Mouse (Mus musculus): ENCODE measurements around the gene Rpl10a.

Rpl10a gene

DNA sequence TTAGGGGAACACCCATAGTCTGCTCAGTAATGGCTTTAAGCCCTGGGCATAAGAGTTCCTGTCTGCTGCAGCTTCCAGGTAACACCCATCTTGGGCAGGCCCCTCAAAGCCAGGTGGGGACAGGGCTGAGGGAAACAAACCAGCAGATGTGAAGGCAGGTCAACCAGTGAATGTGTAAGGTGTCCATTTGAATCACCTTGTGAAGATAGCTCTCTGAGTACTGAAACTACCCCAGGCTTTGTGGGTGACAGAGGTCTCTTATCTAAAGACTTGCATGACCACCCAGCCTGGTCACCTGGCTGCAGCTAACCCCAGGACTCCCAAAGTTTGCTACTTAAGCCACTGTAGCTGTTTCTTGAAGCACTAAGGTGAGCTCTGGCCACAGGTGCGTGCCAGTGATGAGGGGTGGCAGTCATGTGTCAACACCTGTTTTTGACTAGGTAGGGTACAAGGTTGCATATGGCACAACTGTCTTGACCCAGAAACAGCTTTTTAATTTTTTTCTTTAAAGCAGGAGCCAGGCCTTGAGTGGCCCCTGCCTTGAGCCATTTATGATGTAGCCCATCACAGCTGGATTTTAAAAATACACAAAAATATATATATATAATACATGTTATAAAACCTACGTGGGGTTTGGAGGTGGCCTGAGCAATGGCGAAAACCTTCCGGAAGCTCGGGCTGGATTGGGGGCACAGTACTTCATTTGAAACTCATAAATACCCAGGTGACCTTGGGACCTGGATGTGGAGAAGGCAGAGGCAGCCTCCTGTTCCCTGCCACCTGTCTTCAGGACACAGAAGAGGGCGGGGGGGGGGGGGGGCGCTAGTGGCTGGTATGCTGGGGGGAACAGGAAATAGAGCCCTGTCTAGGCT, 3.2 kb downstream of the Rpl10a start:
- no peak for DNase-seq (ENCODE audit: low read depth, low spot score)

GRCm38 (mm10) chr17:28332113-28332914, 4.0 kb downstream of the Rpl10a start:
- no peak for DNase-seq (ENCODE audit: low read depth, low spot score)

DNA sequence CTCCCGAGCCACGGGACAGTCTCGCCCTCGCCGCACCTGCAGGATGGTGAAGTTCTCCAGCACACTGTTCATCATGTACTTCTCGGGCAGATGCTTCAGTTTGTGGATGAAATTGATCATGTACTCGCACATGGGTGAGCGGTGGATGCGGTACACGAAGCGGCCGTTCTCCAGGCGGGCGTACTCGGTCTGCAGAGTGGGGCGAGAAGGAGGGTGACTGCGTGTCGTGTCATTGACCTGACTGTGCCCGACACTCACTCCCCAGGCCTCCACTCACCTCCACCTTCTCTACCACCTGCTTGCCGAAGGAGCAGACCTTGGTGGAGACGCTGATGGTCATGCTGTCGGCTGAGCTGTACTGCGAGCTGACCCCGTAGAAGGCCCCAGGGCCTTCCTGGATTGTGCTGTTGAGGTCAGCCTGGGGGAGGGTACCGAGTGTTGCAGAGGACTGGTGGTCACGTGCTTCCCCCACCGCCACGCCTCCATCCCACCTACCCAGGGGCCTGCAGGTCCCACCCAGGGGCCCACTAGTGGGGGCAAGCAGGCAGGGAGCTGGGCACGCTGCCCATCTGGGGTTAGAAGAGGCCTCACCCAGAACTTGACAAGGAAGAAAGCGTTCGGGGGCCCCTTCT, 4.8 kb downstream of the Rpl10a start:
- no peak for DNase-seq (ENCODE audit: low read depth, low spot score)

DNA sequence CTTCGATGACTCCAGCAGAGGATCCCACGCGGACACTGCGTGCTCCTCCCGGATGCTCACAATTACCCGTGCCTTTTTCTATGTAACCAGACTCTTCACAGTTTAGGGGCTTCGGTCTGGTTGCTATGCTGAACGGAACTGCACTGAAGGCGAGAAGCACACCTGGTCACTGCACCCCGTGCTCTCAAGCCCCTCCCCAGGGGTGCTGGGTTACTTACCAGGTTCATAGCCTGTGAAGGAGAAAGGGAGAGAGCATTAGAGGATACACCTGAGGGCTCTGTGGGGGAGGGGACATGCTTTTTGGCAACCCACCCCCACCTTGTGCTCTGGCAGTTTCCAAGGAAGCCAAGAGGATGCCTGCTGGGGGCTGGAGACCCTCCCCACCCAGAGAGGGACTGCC, 7.0 kb downstream of the Rpl10a start:
- no peak for DNase-seq (ENCODE audit: low read depth, low spot score)

GRCm38 (mm10) chr17:28337547-28337946, 9.3 kb downstream of the Rpl10a start:
- DNase-seq (ENCODE audit: low read depth, low spot score): no peak

GRCm38 (mm10) chr17:28340578-28340977, 12.3 kb downstream of the Rpl10a start:
- no peak for DNase-seq (ENCODE audit: low read depth, low spot score)

GRCm38 (mm10) chr17:28341091-28341490, 12.8 kb downstream of the Rpl10a start:
- no peak for DNase-seq (ENCODE audit: low read depth, low spot score)

GRCm38 (mm10) chr17:28344050-28344607, 15.9 kb downstream of the Rpl10a start:
- DNase-seq (ENCODE audit: low read depth, low spot score): no peak

GRCm38 (mm10) chr17:28344670-28345069, 16.4 kb downstream of the Rpl10a start:
- DNase-seq (ENCODE audit: low read depth, low spot score): no peak

DNA sequence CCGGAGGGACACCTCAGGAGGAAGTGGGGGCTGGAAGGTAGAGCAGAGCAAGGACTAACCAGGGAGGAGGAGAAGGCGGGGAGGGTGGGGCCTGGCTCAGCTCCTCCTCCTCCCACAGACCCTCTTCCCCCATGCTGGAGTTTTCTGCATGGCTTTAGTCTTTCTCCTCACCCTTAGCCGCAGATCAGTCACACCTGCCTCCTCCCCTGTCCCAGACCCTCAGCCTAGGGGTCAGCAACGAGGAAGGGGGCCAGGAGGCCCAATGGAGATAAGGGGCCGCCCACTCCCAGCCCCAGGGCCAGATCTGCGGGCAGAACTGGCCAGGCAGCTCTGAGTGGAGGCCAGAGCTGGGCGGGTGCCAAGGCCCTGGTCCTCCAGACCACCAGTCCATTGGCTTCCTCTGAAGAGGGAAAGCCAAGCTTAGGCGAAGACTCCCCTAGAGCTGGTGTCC, 17.0 kb downstream of the Rpl10a start:
- DNase-seq (ENCODE audit: low read depth, low spot score): no peak

DNA sequence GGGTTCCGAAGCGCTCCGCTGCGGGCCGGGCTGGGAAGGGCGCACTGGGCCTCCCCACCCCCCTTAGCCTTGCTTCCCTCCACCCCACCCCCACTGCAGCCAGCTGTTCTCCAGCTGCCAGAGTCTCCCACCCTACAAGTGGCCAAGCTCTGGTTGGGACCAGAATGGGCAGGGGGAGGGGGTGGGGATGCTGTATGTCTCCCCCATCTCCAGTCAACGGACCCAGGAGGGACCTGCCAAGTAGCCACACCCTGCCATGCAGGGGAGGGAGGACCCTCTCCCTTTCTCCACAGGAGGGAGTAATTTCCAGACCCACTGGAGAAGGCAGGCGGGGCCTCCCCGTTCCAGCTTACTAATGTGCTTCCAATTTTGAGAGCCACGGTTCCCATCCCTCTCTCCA, 17.6 kb downstream of the Rpl10a start:
- DNase-seq (ENCODE audit: low read depth, low spot score): no peak

GRCm38 (mm10) chr17:28347327-28347726, 19.1 kb downstream of the Rpl10a start:
- no peak for DNase-seq (ENCODE audit: low read depth, low spot score)

GRCm38 (mm10) chr17:28348211-28348610, 19.9 kb downstream of the Rpl10a start:
- no peak for DNase-seq (ENCODE audit: low read depth, low spot score)

GRCm38 (mm10) chr17:28349264-28349880, 21.1 kb downstream of the Rpl10a start:
- DNase-seq (ENCODE audit: low read depth, low spot score): no peak

DNA sequence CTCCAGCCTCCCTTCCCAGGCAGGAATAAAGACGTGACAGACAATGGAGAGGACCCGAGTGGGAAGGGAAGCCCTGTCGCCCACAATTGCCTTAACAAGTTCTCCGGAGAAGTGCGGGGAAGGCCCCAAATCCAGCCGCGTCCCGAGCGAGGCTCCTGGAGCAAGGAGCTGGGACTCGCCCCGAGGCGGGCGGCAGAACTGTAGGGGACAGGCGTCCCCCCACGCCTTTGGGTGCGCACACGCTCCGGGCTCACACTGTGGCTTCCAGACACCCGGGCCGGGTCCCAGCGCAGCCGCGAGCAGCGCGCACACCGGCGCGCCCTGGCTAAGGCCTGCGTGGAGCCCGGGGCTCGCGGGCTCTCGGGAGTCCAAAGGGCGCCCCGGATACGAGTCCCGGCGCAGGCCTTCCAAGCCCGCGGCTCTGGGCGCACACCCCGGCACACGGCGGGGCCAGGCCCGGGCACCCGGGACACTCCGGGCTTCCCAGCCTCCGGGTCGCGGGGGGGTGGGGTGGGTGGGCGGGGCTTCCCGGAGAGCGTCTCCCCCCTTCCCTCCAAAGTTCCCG, 21.7 kb downstream of the Rpl10a start:
- no peak for DNase-seq (ENCODE audit: low read depth, low spot score)

DNA sequence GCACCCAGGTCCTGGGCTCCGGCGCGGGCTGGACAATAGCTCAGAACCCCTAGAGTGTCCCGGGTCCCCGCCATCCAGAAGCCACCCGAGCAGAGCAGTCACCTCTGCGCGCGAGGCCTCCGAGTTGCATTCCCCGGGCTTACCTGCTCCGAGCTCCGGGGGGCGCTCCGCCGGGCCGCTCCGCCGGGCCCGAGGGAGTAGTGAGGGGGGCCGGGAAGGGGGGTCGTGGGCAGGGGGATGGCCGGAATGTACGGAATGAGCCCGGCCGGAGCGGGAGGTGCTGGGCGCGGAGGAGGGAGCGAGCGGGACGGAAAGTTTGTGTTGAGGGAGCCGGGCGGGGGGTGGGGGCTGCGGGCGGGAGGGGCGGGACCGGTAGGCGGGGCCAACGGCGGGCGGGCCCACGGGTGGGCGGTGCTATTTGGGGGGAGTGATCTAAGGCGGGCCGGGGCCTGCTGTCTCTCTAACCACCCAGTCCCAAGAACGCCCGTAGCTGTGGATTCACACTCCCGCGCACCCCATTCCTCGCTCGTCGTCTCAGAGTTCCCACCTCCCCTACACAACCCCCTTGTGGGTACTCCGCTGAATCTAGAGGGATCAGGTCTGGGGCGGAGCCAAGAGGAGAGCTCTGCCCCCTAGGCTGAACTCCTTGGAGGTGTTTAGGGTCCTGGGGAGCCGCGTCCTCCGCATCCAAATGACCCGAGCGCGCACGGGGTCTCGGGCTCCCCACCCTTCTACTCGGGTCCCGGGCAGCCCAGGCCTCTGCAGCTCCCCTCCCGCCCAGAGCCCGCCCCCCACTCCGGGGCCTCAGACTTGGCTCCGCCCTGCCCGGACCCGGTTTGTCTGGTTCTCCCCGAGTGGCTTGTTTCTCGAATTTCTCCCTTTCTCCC, 22.4 kb downstream of the Rpl10a start, which contains the start of gene Tead3:
Gene Tead3 (minus strand): TSS at position 352 of the 887 bp plus-strand sequence.
- no peak for DNase-seq (ENCODE audit: low read depth, low spot score)

- no peak for DNase-seq (ENCODE audit: low read depth, low spot score)
Observed at GRCm38 (mm10) chr17:28351353-28351890, 23.2 kb downstream of the Rpl10a start.

- DNase-seq (ENCODE audit: low read depth, low spot score): no peak
Observed at GRCm38 (mm10) chr17:28352018-28352417, 23.7 kb downstream of the Rpl10a start.

DNA sequence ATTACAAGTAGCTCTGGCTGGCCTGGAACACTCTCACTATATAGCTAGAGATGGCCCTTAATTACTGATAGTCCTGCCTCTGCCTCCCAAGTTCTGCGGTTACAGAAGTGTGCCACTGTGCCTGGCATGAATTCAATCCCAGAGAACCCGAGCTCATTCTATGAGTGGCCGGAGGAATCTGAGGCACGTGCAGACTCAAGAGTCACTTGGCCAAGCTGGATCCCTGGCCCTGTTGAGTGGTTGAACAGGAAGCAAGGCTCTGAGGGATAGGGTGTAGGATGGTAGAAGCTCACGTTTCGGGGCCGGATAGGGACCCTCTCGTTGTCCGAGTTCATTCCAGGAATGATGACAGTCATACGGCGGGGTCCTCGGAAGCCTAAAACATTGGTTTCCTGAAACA, 27.6 kb downstream of the Rpl10a start:
- no peak for DNase-seq (ENCODE audit: low read depth, low spot score)
